Mouse (Mus musculus): ENCODE data around the gene Prim2. TPM values are rescaled to one million over a fixed set of nuclear protein-coding genes. Genes with fewer than 3 reads are reported as not detected.

Prim2 gene
- polyA plus RNA-seq (2017; shearing (Covaris generic)) = 8.8 TPM

GRCm38 (mm10) chr1:33669708-33670141 lies at the start of gene Prim2:
TSS of gene Prim2 (minus strand) at chr1:33669795.

Other genes with a start within 250 kb of the Prim2 start
- gene Rab23, start 50.1 kb upstream of the Prim2 start, polyA plus RNA-seq (2017; shearing (Covaris generic)) = 13.6 TPM
- 3.4 TPM for gene Bag2, start 88.0 kb upstream of the Prim2 start, polyA plus RNA-seq (2017; shearing (Covaris generic))
- gene Zfp451, start 144.8 kb upstream of the Prim2 start, polyA plus RNA-seq (2017; shearing (Covaris generic)) = 23.9 TPM
- 0.44 TPM for gene Bend6, start 238.0 kb upstream of the Prim2 start, polyA plus RNA-seq (2017; shearing (Covaris generic))
- gene Dst, start 238.4 kb upstream of the Prim2 start, polyA plus RNA-seq (2017; shearing (Covaris generic)) = 2.7 TPM

All from effector memory CD4-positive, alpha-beta T cell, adult 5 months (primary cell).